Mouse (Mus musculus) gastrocnemius, adult 18-20 months (tissue): ENCODE results near the gene Fgf14. TPM values are rescaled to one million over a fixed set of nuclear protein-coding genes. Genes with fewer than 3 reads are reported as not detected.
"Not testable (repeated sequence)": the region's sequence is repeated elsewhere in the genome, so short reads cannot be mapped to it uniquely, and the experiment has no call there.

Experiments used
- DNase-seq: peaks from one replicate; pipeline ENCODE4 v3.0.0; 2021; ENCODE audit warnings: low spot score
- total RNA-seq, 2 experiments: library from RNA; stranded (reverse); gene quantifications; 2 replicates each; pipeline ENCODE4 v1.2.3; 2021

The Fgf14 gene
- total RNA-seq, 2 experiments from 2014 or later, result not detected

DNA sequence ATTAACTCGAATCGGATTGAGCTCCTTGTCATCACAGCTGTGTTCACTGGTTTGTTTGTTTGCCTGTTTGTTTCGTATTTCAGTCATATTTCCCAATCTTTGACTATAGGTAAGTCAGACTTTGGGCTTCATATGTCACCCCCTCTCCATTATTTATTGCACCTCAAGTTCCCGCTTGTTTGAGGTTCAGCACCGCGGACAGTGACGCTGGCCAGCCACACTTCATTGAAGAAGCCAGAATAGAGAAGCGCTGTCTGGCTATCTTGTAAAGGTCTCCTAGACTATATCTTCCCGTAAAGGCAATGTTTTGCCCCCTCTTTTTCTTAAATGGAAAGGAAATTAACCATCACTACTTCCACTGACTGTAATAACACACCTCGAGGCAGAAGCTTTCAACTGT lies 481.6 kb downstream of the Fgf14 start:
- no peak for DNase-seq

GRCm38 (mm10) chr14:124192815-124193142 lies 484.1 kb downstream of the Fgf14 start:
- no peak for DNase-seq

GRCm38 (mm10) chr14:124191913-124192814 lies 484.8 kb downstream of the Fgf14 start:
- no peak for DNase-seq

DNA sequence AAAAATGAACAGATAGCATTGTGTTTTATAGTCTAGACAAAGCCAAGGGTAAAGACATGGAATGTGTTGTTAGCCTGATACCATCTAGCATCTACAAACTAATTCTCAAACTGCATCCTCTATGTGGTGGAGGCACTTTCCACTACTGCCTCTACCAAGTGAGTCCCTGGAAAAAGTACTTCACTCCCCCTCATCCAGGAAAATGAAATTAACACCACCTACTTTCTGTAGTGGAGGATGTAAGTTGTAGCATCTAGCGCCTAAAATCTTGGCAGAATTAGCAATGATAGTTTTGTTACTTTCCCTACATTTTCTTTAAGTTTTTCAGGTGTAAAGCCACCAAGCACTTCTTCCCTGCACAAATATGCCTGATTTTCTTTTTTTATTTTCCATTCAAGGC lies 496.7 kb downstream of the Fgf14 start:
- DNase-seq, result no peak

- DNase-seq, result no peak
These were observed 502.8 kb downstream of the Fgf14 start for GRCm38 (mm10) chr14:124174111-124174510.

DNA sequence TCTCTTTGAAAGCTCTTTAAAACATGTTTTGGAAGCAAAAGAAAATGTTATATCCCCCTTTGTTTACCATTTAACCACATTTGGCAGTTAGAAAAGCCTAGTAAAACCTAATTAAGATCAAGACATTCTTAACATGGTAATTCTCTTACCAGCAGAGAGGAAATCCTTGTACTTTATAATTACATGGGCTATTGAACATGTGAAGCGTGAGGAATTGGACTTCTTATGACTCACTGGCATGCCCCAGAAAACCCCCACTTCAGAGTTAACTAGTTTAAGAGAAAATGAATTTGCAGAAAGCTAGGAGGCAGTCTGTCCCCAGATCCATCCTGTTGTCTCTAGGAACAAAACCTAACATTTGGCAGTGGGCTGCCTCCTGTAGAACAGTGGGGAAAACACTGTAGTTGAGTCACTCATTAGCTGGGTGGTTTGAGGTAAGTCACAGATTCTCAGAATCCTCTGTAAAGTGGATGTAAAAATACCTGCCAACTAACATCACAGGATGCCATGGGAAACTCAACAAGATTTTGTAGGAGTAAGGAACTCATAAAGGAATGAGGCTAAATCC lies 513.2 kb downstream of the Fgf14 start:
- DNase-seq, result no peak

DNA sequence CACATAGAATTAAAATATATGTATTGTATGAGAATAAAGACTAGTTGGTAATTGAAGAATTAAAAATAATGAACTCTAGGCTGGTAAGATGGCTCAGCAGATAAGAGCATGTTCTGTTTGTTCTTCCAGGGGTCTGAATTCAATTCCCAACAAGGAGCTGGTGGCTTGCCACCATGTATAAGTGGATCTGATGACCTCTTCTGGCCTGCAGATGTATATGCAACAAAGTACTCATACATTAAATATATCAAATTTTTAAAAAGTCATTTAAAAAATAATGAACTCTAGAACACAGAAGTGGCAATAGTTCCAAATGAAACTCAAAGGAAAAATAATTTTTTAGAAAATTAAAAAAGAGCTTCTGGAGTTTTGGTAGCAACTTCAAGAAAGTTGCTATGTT lies 529.5 kb downstream of the Fgf14 start:
- no peak for DNase-seq

- DNase-seq, result no peak
These were observed 569.6 kb downstream of the Fgf14 start for GRCm38 (mm10) chr14:124107205-124107873.

GRCm38 (mm10) chr14:124083126-124083525 lies 593.8 kb downstream of the Fgf14 start:
- no peak for DNase-seq

- DNase-seq, result no peak
These were observed 632.9 kb downstream of the Fgf14 start for GRCm38 (mm10) chr14:124044016-124044415.

- DNase-seq, result no peak
These were observed 636.3 kb downstream of the Fgf14 start for GRCm38 (mm10) chr14:124040651-124041050.

DNA sequence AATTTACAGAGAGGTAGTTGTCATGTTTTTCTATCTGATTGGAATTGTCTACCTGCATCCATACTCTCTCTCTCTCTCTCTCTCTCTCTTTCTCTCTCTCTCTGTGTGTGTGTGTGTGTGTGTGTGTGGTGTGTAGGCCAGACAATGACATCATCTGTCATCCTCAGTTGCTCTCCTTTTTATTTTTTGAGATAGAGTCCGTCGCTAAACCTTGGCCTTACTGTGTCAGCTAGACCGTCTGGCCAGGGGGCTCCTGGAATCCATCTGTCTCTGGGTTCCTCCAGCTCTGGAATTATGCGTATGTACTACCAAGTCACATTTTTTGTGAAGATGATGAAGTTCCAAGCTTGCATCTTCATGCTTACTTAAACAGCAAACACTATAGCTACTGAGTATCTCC lies 639.5 kb downstream of the Fgf14 start:
- DNase-seq, result no peak

- DNase-seq, result no peak
These were observed 640.2 kb downstream of the Fgf14 start for GRCm38 (mm10) chr14:124036575-124037205.

GRCm38 (mm10) chr14:124033302-124033701 lies 643.6 kb downstream of the Fgf14 start:
- DNase-seq, result not testable (repeated sequence)

GRCm38 (mm10) chr14:124027886-124028670 lies 648.8 kb downstream of the Fgf14 start:
- no peak for DNase-seq

DNA sequence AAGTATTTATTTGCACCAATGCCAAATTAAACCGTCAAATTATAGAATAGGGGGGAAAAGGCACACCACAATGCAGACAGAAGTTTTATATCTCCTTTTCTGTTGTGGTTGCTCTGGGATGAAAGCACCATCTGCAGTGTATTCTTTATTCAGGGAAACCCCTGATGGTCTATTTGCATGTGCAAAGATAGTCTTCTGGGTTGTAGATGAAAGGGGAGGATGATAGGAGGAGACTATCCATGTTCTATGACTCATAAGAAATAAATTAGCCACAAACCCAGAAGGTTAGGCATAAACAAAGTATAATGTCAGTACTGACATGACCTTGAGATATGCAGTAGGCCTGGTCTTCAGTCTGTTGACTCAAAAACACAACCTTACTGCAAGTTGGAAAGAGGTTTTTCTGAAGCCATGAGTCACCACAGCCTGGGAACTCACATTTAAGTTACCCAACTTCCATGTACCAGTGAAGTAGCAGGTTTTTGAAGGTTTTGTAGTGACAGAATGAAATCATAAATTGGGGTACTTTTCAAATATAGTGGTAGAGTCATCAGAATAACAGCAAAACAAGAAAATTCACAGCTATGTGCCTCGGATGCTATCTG lies 686.2 kb downstream of the Fgf14 start:
- DNase-seq, result no peak

- no peak for DNase-seq
These were observed 708.9 kb downstream of the Fgf14 start for GRCm38 (mm10) chr14:123967996-123968395.

- no peak for DNase-seq
These were observed 710.4 kb downstream of the Fgf14 start for GRCm38 (mm10) chr14:123966531-123966930.
